Mouse (Mus musculus): ENCODE measurements around the gene Pink1.

Pink1 gene

DNA sequence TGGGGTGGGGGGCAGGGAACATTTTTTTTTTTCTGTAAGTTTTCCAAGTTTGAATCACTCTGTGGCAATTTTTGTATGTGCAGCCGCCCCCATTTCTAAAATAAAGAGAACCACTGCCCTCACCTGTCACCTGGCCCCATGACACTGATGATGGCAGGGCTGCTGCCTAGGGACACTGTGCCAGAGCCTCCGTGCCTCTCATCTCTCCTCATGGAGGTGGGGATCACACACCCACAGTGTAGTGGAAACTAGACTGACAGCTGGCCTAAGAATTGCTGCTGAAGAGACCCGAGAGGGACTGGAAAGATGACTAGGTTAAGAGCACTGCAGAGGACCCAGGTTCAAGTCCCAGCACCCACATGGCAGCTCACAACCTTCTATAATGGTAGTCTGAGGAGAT lies 14.0 kb downstream of the Pink1 start:
- DNase-seq (ENCODE audit: low read depth), result no peak

DNA sequence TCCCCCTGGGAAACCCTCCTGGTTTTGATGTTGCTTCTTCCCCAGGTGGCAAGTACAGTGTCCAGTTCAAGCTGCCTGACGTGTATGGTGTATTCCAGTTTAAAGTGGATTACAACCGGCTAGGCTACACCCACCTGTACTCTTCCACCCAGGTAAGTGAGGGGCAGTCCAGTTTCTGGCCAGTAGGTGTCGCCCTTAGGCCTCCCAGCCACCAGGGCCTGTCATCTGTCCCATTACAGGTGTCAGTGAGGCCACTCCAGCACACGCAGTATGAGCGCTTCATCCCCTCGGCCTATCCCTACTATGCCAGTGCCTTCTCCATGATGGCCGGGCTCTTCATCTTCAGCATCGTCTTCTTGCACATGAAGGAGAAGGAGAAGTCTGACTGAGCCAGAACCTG lies 14.5 kb downstream of the Pink1 start:
- DNase-seq (ENCODE audit: low read depth), result no peak

DNA sequence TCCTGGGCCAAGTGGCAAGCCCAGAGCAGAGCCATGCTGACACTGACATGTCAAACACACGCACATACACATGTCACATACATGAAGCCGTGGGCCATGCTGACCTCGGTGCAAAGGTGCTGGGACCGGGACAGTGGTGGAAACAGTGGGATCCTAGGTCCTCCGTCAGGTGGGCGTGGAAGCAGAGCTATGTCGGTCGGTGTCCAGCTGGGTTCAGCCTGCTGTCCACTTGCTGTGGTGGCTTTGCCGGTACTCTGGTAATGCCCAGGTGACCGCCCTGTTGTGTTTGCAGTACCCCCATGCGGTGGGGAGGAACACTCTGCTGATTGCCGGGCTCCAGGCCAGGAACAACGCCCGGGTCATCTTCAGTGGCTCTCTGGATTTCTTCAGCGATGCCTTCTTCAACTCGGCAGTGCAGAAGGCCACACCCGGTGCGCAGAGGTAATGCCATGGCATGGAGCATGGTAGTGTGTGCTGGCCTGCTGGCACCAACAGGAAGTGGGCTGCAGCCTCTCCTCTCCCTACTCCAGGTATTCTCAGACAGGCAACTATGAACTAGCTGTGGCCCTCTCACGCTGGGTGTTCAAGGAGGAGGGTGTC lies 15.7 kb downstream of the Pink1 start:
- no peak for DNase-seq (ENCODE audit: low read depth)

DNA sequence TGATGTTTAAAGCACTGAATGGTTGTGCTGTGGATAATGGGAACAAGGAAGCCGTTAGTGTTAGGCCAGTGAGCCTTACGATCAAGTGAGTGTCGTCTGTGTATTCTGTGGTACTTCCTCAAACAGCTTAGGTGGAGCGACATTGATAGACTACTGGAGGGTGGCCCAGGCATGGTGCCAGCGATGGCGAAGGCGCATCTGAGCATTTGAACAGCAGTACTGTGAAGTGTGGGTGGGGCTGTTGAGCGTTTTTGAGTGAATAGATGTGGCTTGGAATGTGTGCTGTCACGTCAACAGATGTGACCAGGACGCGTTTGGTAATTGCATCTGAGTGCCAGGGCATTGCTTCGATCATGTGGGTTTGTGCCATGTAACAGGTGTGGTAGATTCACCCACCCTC lies 18.4 kb downstream of the Pink1 start:
- DNase-seq (ENCODE audit: low read depth), result no peak

DNA sequence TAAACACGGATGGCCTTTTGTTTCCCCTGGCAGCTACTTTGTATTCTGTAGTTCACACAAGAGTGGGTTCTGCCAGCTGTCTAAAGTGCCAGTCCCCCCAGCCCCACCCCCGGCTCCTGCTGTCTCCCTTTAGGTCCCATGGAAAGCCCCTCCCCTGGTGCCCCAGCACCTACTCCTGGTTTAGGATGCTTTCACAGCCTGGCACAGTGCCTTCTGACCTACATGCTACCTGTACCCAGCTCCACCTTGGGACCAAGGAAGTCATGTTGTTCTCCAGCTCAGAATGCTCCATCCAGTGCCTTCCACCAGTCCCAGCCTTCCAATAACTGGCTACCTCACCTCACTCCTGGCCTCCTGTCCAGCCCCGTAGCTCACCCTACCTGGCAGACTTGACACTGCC lies 19.1 kb downstream of the Pink1 start:
- DNase-seq (ENCODE audit: low read depth), result no peak

DNA sequence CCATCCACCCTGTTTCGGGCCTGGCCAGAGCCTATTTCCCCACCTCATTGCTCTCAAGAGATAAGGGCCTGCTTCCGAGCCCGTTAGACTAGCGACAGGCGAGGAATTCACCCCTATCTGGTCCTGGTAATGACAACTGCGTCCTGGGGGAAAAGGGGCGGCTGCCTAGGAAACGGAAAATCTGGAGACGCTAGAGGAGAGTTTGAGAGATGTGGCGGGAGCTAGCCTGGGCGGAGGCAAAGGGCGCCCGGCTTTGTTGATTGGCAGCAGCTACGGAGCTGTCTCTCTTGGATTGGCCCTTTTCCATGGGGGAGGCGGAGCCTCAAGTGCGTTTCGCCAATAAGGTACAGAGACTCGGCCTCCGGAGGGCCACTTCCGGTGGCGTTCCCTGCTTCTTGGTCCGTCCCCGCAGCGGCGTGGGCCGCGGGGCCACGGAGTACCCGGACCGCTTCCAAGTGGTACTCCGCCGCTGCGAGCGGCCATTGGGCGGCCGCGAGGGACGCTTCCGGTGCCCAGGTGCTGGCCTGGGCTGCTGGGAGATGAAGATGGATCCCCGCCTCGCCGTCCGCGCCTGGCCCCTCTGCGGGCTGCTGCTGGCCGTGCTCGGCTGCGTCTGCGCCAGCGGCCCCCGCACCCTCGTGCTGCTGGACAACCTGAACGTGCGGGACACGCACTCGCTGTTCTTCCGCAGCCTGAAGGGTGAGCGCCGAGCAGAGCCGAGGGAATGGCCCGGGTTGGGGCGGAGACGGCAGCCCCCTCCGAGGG lies 21.6 kb downstream of the Pink1 start, which contains the start of gene Ddost:
TSS of gene Ddost (plus strand) at position 391 of the 765 bp plus-strand sequence.
- DNase-seq (ENCODE audit: low read depth), result peak; percentile 96

DNA sequence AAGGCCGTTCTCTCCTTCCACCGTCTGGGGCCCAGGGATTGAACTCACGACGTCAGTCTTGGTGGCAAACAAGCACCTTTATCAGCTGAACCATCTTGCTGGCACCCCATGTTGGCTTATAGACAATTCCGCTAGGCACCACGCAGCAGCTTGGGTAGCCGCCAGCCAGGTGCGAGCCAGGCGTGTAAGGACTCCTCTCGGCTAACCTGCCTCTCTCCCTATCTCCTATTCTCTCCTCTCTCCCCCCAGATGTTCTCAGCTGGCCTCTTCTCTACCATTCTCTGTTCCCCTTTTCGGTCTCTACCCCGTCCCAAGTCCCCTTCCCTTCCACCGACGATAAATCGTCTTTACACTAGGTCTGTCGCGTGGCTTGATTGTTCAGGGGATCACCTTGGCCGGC lies 22.4 kb downstream of the Pink1 start:
- no peak for DNase-seq (ENCODE audit: low read depth)

DNA sequence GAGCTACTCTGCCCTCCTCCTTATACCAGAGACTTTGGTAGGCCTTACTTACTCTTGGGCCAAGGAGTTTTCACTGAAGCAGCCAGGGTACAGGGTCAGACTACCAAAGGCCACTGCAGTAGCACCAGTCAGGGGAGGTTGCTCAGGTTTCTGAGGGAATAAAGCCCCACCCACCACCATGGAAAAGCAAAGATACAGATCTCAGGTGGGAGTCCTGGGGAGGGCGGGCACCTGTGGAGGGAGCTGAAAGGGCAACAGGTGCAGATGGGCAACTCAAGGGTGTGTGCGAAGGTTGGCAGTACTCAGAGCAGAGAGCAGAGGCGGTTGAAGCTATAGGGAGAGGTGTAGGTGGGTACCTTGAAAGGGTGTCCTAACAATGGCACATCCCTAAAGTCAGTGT lies 23.1 kb downstream of the Pink1 start:
- DNase-seq (ENCODE audit: low read depth), result no peak

DNA sequence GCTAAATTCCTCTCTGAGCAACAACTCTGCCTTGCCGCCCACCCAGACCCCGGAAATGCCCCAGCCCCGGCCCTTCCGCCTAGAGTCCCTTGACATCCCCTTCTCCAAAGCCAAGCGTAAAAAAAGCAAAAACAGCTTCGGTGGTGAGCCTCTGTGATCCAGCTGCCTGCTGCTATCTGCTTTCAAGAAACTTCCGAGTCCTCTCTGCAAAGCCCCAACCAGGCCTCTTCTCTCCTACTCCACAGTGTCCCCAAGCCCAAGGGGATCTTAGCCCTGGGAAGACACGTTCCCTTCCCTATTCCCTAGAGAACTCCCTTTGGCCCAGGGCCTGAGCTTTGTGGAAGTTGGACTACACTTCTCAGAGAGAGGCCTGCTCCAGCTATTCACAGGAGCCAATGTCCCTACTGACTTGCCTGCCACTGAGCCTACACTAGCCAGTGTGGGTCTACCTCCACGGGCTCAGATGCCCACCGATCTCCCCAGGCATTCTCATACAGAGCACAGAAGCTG lies 24.8 kb downstream of the Pink1 start:
- no peak for DNase-seq (ENCODE audit: low read depth)

DNA sequence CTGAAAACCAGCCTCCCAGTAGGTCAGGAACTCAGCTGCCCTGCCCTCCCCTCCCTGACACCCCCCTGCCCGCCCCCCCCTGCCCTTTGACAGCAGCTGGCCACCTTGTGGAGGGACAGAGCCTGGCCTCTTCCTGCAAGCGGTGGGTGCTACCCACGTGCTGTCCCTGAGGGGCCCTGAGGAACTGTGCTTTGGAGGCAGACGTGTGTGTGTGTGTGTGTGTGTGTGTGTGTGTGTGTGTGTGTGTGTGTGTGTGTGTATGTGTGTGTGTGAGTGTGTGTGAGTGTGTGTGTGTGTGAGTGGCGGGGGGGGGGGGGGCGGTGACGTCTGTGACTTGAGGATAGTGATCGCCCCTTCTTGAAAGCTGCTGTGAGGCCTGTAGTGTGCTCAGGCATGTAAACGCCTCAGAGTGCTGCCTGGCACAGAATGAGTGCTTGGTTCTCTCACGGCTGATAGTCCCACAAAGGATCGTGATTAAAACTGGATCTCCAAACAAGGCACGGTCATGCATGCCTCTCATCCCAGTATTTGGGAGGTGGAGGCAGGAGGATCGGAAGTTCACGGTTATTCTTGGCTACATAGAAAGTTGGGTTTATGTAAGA lies 32.1 kb downstream of the Pink1 start:
- DNase-seq (ENCODE audit: low read depth), result no peak

DNA sequence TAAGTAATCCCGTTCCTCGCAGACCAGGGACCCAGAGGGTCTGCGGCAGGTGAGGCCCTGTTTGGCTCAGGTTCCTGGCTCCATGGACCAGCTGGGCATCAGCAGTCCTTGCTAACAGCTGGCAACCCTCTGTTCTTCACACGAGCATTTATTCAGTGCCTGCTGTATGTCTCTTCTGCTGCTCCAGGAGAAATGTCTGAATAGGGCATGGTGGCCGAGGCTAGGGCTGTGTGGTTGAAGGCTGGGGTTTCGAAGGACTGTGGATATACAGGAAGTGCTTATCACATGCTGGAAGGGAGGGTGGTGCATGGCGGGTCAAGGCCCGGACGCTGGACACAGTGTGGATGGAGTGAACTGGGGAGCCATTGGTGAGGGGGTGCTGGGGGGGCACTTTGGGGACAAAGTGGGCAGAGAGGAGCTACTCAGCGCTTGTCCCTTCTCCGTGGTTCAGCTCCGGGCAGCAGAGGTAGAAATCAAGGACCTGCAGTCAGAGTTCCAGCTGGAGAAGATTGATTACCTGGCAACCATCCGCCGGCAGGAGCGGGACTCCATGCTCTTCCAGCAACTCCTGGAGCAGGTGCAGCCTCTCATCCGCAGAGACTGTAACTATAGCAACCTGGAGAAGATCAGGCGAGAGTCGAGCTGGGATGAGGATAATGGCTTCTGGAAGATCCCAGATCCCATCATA lies 32.7 kb downstream of the Pink1 start:
- DNase-seq (ENCODE audit: low read depth), result no peak

DNA sequence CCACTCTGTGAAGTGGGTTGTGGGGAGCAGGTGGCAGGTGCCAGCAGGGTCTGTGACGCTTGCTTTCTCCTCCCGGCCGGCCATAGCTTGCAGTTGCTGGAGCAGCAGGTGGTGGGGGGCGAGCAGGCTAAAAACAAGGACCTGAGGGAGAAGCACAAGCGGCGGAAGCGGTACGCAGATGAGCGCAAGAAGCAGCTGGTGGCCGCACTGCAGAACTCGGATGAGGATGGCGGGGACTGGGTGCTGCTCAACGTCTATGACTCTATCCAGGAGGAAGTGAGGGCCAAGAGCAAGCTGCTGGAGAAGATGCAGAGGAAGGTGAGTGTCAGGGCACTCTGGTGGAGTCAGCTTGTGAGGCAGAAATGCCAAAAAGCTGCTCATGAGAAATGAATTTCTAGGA lies 34.1 kb downstream of the Pink1 start:
- DNase-seq (ENCODE audit: low read depth), result no peak

DNA sequence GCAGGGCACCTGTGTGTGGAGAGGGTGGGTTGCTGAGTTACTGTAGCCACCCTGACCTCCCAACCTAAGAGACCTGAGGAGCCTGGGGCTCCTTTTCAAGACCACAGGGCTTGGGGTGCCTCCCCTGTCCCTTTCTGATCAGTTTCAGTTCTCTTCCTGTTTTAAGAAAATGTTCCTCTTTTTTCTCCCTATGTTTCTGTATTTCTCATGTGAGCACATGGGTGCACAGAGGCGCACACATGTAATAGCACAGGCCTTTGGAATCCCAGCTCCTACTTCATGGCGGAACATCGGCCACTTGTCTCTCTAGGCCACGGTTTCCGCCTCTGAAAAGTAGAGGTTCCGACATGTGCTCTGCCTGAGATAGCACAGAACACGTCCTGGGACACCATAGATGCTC lies 37.4 kb downstream of the Pink1 start:
- DNase-seq (ENCODE audit: low read depth), result no peak

DNA sequence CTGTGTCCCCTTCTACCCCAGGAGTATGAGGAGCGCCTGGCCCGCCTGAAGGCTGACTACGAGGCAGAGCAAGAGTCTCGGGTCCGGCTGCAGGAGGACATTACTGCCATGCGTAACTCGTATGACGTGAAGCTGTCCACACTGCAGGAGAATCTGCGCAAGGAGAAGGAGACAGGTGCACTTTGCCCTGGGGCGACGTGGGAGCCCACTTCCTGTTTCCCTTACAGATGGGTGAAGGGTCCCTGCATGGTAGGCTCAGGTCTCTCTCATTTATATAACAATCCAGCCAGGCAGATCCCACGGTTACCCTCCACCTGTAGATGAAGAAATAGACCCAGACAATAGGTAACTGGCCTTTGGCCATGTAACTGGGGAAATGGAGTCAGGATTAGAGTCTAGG lies 39.7 kb downstream of the Pink1 start:
- no peak for DNase-seq (ENCODE audit: low read depth)

DNA sequence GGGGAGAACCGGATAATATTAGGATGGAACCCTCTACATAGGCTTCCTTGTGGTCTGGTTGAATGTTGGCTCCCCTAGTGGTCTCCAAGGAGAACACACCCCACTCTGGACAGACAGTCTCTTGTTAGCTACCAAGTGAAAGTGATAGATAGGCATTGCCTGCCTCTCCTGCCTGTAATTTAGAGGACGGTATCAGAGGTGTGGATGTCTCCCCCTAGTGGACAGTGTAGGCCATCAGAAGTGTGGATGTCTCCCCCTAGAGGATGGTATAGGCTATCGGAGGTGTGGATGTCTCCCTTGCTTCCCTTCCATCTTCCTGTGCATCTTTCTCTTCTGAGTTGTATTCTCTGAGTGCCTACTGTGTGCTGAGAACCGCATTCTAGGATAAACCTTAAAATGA lies 43.3 kb downstream of the Pink1 start:
- peak; percentile 58 for DNase-seq (ENCODE audit: low read depth)

DNA sequence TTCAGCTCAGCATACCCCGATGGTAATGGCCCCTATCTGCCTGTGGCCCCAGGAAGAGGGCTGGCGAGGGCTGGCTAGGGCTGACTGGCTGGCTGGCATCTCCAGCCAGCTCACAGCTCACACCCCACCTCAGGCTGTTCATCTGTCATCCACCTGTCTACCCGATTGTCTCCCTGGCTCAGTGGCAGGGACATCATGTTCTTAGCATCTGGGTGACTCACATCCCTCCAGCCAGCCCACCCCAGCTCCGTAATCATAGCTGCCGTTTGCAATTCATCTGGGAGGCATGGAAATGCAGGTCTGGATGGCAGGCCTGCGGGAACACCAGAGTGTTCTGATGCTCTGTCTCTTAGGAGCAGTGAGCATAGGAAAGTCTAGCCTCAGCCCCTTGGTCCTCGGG lies 47.8 kb downstream of the Pink1 start:
- no peak for DNase-seq (ENCODE audit: low read depth)

DNA sequence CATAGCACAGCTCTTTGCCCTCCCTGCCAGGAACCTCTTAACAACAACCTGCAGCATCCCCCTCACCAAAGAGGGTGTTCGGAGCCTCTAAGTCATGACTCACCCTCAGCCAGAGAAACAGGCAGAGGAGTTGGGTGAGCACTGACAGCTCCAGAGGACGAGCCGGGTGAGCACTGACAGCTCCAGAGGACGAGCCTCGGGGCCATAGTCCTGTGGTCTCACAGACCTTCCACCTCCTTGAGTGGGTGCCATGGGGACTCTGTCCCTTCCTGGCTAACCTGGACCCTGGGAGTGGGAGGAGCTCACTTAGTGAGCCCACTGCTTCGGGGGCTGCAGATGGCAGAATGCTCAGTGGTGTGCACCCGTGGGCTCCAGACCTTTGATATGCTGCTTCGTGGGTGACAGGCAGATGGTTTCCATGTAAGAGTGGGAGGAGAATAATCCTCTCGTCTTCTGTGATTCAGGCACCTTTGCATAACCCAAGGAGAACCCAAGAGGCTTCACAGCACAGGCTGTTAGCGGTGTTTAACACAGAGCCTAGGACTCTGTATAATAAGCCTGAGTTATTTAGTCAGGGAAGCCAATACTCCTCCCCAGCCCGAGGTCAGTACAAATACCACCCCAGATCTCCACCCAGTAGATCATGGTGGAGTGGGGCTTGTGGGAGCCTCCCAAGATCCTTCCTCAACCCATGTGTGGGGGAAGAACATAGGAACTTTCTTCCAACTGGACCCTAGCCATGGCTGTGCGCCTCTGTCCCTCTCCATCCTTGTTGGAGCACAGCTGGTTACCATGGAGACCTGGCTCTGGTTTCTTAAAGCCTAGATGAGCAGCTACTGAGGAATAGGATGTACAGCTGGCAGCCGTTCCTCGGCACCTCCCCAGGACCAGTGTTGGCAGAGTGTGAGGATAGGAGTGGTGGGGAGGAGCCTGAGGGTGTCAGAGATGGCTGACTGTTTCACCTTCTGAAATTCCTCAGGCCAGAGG lies 53.8 kb downstream of the Pink1 start:
- no peak for DNase-seq (ENCODE audit: low read depth)

DNA sequence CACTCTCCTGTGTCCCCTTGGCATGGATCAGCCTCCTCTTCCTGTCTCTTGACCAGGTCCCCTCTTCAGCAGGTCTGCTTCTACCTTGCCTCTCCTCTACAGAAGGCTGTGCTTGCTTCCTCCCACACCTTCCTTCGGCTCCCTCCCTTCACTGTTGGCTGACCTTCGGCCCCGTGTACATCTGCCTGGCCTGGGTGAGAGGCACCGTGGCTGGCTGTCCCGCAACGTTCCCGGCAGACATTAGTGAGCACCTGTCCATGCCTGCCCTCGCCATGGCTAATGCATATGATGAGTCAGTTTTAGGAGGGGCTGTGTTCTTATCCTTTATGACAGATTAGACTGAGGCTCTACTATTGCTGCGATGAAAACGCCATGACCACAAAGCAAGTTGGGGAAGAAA lies 58.2 kb downstream of the Pink1 start:
- no peak for DNase-seq (ENCODE audit: low read depth)
